Mouse (Mus musculus) cerebellum, adult 2 months (tissue): ENCODE data around the gene Clhc1.

Experiments
- CTCF ChIP-seq: fragments of 200-500 bp; IDR thresholded peaks from 2 replicates; pipeline ENCODE4 v1.5.1; 2011; ENCODE audit warnings: low read depth, mild to moderate bottlenecking, control low read depth, low read length, moderate library complexity, borderline replicate concordance; ENCODE audit not compliant: insufficient read depth
- POLR2A ChIP-seq: fragments of 200-500 bp; IDR thresholded peaks from 2 replicates; pipeline ENCODE4 v1.6.1; 2011; ENCODE audit warnings: low read length, control low read depth, borderline replicate concordance; ENCODE audit not compliant: insufficient read depth

- TF ChIP-seq CTCF = no peak
- TF ChIP-seq POLR2A = no peak
Measured at GRCm38 (mm10) chr11:29595217-29595616, 47.5 kb downstream of the Clhc1 start.
